Mouse (Mus musculus) lung, postnatal 4 days (tissue): ENCODE measurements around the gene Lsm14b.
A peak's percentile ranks its signal among the peaks of the same experiment; 100 is the strongest.

Experiments used
- DNase-seq, 2 experiments: peaks; one replicate each; pipeline ENCODE4 v3.0.0; 2021

Lsm14b gene

GRCm38 (mm10) chr2:180063338-180064131, 38.7 kb downstream of the Lsm14b start:
- no peak for DNase-seq

GRCm38 (mm10) chr2:180069770-180070480, 45.1 kb downstream of the Lsm14b start:
- no peak for DNase-seq

DNA sequence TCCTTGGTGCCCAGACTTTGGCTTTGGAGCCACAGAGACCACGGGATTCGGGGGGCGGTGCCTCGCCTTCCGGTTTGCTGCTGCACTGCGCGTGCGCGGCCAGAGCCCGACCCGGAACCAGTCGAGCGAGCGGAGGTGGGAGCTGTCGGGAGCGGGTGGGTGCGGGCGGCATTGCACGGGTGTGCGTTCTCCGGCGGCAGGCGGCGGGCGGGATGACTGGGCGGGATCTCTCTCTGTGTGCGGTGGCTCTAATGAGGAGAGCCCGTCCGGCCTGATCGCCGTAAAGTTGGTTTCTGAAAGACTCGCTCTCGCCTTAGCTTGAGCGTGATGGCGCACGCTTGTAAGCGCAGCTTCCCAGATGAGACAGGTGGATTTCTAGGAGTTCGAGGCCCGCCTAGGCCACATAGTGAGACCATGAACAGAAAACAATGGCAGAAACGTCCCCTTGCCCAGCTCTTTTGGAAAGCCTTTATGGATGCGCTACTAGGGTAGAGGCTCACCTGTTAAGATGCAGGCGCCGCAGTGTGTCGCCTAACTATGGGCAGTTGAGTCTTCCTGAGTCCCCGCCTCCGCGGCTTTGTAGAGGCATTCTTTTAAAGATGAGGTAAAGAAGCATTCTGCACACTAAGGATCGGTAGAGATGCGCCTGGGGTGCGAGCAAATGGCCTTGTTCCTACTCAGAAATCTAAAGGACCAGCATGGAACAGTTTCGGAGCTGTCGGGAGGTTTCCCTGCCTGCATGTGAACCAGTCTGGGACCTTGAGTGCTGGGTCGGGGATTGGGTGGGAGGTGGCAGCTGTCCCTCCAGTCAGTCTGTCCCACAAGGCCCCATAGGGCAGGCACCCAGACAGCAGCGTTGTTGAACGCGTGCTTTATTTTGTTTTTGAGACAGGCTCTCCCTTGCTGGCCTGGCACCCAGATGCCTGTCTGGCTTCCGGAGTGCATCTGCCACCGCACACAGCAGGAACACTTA, 46.0 kb downstream of the Lsm14b start, which contains the start of gene Mtg2:
Gene Mtg2 (plus strand): TSS at position 108 of the 973 bp plus-strand sequence.
- DNase-seq = peak; percentile 96

DNA sequence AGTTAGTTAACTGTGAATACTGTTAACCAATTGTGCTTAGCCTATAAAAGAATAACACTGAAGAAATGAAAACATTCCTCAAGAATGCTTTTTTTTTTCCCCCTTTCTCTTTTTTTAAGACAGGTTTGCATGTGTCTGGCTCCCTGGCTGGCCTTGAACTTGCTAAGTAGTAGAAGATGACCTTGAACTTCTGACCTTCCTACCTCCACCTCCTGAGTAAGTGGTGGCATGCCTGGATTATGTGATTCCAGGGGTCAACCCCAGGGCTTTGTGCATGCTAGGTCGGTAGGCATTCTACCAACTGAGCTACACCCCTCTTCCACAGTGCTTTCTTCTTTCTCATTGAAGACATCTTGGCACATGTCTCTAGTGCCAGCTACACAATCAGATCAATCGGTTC, 46.9 kb downstream of the Lsm14b start:
- no peak for DNase-seq

GRCm38 (mm10) chr2:180072886-180073285, 48.1 kb downstream of the Lsm14b start:
- no peak for DNase-seq

DNA sequence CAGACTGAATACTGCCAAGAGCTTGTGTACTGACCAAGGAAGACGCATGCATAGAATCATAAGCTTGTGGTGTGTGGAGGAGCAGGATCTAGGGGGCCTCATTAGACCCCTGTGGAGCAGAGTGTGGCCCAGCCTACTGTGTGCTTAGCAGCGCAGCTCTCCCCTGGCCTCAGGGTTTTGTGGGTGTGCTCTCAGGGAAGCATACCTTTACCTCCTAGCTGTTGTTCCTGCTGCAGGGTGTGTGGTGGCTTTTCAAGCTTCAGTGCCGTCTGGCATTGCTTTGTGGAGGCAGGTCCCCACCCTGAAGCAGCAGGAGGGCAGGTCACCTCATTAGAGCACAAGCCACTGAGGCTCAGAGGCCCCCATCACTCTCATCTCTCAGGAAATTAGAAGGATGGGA, 52.8 kb downstream of the Lsm14b start:
- no peak for DNase-seq

DNA sequence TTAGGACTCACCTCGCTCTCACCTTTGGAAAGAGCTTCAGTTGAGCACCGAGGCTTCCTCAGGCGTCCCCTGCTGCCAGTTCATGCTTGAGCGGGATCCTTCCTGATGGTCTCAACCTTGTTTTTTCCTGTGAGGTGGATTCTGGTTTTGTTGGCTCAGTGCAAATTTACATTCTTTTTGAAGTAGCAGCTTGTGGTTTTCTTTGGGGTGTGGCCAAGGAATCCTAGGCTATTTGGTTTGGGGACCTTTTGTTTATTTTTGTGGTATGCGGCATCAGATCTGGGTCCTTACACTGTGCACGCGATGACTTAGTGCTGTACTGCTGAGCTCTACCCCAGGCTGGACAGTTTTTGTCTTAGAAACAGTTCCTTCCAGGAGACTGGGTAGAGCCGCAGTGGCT, 55.9 kb downstream of the Lsm14b start:
- peak in 1 of 2 experiments; percentile 23 for DNase-seq

DNA sequence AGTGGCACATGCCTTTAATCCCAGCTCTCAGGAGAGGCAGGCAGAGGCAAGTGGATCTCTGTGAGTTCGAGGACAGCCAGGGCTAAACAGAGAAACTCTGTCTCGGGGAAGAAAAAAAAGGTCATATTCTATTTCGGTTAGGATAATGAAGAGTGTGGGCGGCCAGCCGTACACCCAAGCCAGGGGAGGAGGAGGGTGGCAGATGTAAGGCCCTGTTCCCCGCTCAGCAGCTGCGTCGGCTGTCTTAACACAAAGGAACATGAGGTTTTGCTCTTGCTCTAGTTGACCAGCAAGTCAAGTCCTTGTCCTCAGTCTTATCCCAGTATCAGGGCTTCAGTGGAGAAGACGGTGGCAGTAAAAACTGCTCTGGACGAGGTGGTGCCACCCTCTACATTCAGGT, 58.3 kb downstream of the Lsm14b start:
- DNase-seq = no peak

- no peak for DNase-seq
These were observed 59.8 kb downstream of the Lsm14b start for GRCm38 (mm10) chr2:180084565-180084964.
